10 mouse cellular contexts compared by ENCODE assay signal in genomic region chr1:90227684-90228322, GRCm38 (mm10). TPM values are rescaled to one million over a fixed set of nuclear protein-coding genes. Genes with fewer than 3 reads are reported as not detected.
DNase-seq lines count a peak whose midpoint lies in the region; ATAC-seq lines count a peak whose summit lies in the region.
"Had no signal": no experiment of that assay in that cellular context is flagged by ENCODE, and none has a peak within 500 bp of the region (broad histone marks: within the 10 kb centered on the region; RNA-seq: fewer than 3 reads in every experiment).

No protein-coding gene starts in this region.

- ATAC-seq in lung, embryonic 15.5 days (ENCODE audit: borderline replicate concordance, extremely low read depth, low FRiP score, low TSS enrichment), result peak; percentile 62; the same call in 1 of the 2 replicates
- ATAC-seq in hindbrain, embryonic 14.5 days (ENCODE audit: low FRiP score), result no peak

- H3K9ac ChIP-seq in lung, embryonic 15.5 days, result no peak overlapping the region
- H3K9ac ChIP-seq in hindbrain, embryonic 14.5 days, result no peak overlapping the region
- H3K9ac ChIP-seq: liver, embryonic 15.5 days had no signal

- no peak overlapping the region for H3K27ac ChIP-seq in lung, embryonic 15.5 days
- peak overlapping the region; percentile 46; the same call in 1 of the 2 replicates for H3K27ac ChIP-seq in hindbrain, embryonic 14.5 days
- H3K27ac ChIP-seq: liver, embryonic 15.5 days had no signal

- H3K27me3 ChIP-seq in lung, embryonic 15.5 days, result 0 out of 2 replicates have a peak, but pooled peaks cover 10% of the 10 kb centered on the region
- H3K27me3 ChIP-seq in hindbrain, embryonic 14.5 days (ENCODE audit: control insufficient read depth, insufficient read depth, low read length), result no peaks in the 10 kb centered on the region

- no peak overlapping the region for H3K4me2 ChIP-seq in lung, embryonic 15.5 days
- no peak overlapping the region for H3K4me2 ChIP-seq in hindbrain, embryonic 14.5 days (replicated peaks)
- H3K4me2 ChIP-seq: liver, embryonic 15.5 days had no signal

- peaks cover 22% of the 10 kb centered on the region for H3K4me1 ChIP-seq in lung, embryonic 15.5 days
- H3K4me1 ChIP-seq in hindbrain, embryonic 14.5 days (replicated peaks; ENCODE audit: control insufficient read depth, insufficient read depth, low read length), result peaks cover 34% of the 10 kb centered on the region
- H3K4me1 ChIP-seq: liver, embryonic 15.5 days had no signal

- DNase-seq in adrenal gland, postnatal 14 days, result peak; percentile 13
- no peak for DNase-seq in adrenal gland, adult 8-10 months
- no peak for DNase-seq in lung, postnatal 14 days
- DNase-seq in hindbrain, embryonic 14.5 days (ENCODE audit: low spot score), result peak; percentile 66
- DNase-seq in retina, embryonic 14.5 days (ENCODE audit: low spot score), result peak; percentile 59
- no peak for DNase-seq in adrenal gland, adult (ENCODE audit: inconsistent age in 2 of 2, low spot score in 1 of 2)
- no peak for DNase-seq in left cerebral cortex, adult 9 months (ENCODE audit: low spot score in 2 of 2)
- DNase-seq: kidney, adult 8-10 months had no signal

- H3K9me3 ChIP-seq in lung, embryonic 15.5 days, result no peaks in the 10 kb centered on the region
- no peaks in the 10 kb centered on the region for H3K9me3 ChIP-seq in hindbrain, embryonic 14.5 days (ENCODE audit: control insufficient read depth, low read length)
- H3K9me3 ChIP-seq: liver, embryonic 15.5 days had no signal

- no peaks in the 10 kb centered on the region for H3K36me3 ChIP-seq in lung, embryonic 15.5 days
- no peaks in the 10 kb centered on the region for H3K36me3 ChIP-seq in hindbrain, embryonic 14.5 days (replicated peaks; ENCODE audit: control insufficient read depth, insufficient read depth)
- H3K36me3 ChIP-seq: liver, embryonic 15.5 days had no signal

- WGBS in lung, embryonic 15.5 days, result 14% methylated on average over 12 of the region's 12 CpGs
- 21% methylated on average over 12 of the region's 12 CpGs for WGBS in hindbrain, embryonic 14.5 days

- no peak overlapping the region for H3K4me3 ChIP-seq in lung, embryonic 15.5 days
- no peak overlapping the region for H3K4me3 ChIP-seq in hindbrain, embryonic 14.5 days (replicated peaks; ENCODE audit: low read length)
- H3K4me3 ChIP-seq: liver, embryonic 15.5 days had no signal

RNA-seq across cellular contexts. Expression of gene Ackr3, which starts 24.0 kb away (rescaled TPM):
- 66.0 and 91.4 TPM in 2 replicates for total RNA-seq in adrenal gland, postnatal 14 days (2021)
- 10 to 100 TPM; 20.0 to 86.1 (median 59.0) TPM for total RNA-seq in adrenal gland, adult 8-10 months (2022)
- polyA plus RNA-seq in lung, embryonic 15.5 days (2015; fragmentation: Nextera tagmentation; extraction: Ambion mirVana), result 24.4 TPM in 2 replicates
- 10.3 and 11.1 TPM in 2 replicates for polyA plus RNA-seq in hindbrain, embryonic 14.5 days (2014; fragmentation: Nextera tagmentation; extraction: Ambion mirVana)

Comparison
In these comparisons a context has a peak if more than half of its experiments do, and no peak if none do; other contexts are left out.
1. DNase-seq: peak in adrenal gland, postnatal 14 days (single experiment), hindbrain, embryonic 14.5 days (single experiment) and retina, embryonic 14.5 days (single experiment); none in adrenal gland, adult 8-10 months (single experiment), lung, postnatal 14 days (single experiment), adrenal gland, adult (0 of 2) and left cerebral cortex, adult 9 months (0 of 2).